Mouse (Mus musculus) neural tube, embryonic 14.5 days (tissue): ENCODE data around the gene Strap. TPM values are rescaled to one million over a fixed set of nuclear protein-coding genes. Genes with fewer than 3 reads are reported as not detected.

Source experiments
- ATAC-seq: fragments of 200-750 bp; cut with Nextera tagmentation; 2 replicates; pipeline ENCODE4 v1.8.0; 2017; ENCODE audit warnings: low read depth, mild to moderate bottlenecking, moderate TSS enrichment, moderate library complexity
- H3K27ac ChIP-seq: fragments of 300-500 bp; sonication (generic); 2 replicates; pipeline ENCODE4 v1.5.1; 2014; ENCODE audit warnings: low read depth, mild to moderate bottlenecking, control low read depth, low read length, moderate library complexity, mixed read lengths
- H3K27me3 ChIP-seq: fragments of 300-500 bp; sonication (generic); 2 replicates; pipeline ENCODE4 v1.6.1; 2014; ENCODE audit warnings: low read length; ENCODE audit not compliant: control insufficient read depth, insufficient read depth
- H3K36me3 ChIP-seq: fragments of 300-500 bp; sonication (generic); 2 replicates; pipeline ENCODE4 v1.6.1; 2014; ENCODE audit warnings: low read length, mixed read lengths; ENCODE audit not compliant: control insufficient read depth, insufficient read depth
- H3K4me1 ChIP-seq: fragments of 300-500 bp; sonication (generic); 2 replicates; pipeline ENCODE4 v1.6.1; 2014; ENCODE audit warnings: low read length; ENCODE audit not compliant: control insufficient read depth, insufficient read depth
- H3K4me2 ChIP-seq: fragments of 300-500 bp; sonication (generic); 2 replicates; pipeline ENCODE4 v1.6.1; 2014; ENCODE audit warnings: mild to moderate bottlenecking, low read depth, low read length, control low read depth
- H3K4me3 ChIP-seq: fragments of 300-500 bp; sonication (generic); 2 replicates; pipeline ENCODE4 v1.5.1; 2014; ENCODE audit warnings: low read depth, low read length, control low read depth, mixed read lengths
- H3K9ac ChIP-seq: fragments of 300-500 bp; sonication (generic); replicated peaks from 2 replicates; pipeline ENCODE4 v1.6.1; 2014; ENCODE audit warnings: low read depth, mild to moderate bottlenecking, control low read depth, low read length, mixed read lengths
- H3K9me3 ChIP-seq: fragments of 300-500 bp; sonication (generic); 2 replicates; pipeline ENCODE4 v1.6.1; 2016; ENCODE audit warnings: low read length; ENCODE audit not compliant: control insufficient read depth
- WGBS: fragments of 180-500 bp; shearing (Covaris S2); extraction: QIAGEN DNeasy Blood & Tissue Kit; methylation state at CpG from one replicate; pipeline ENCODE4 v1.1.7; 2014; 5-methylcytosine and 5-hydroxymethylcytosine counted together
- polyA plus RNA-seq: library from polyadenylated mRNA; unstranded; fragments of >200 nt; fragmentation: Nextera tagmentation; extraction: Ambion mirVana; gene quantifications from 2 replicates; pipeline ENCODE4 v1.2.1, GENCODE M21; 2014

Strap gene
- polyA plus RNA-seq, 1 experiment from 2014 or later: 172 TPM

- no peak overlapping the region for H3K27ac ChIP-seq
- ATAC-seq: peak; percentile 56
- H3K4me2 ChIP-seq: no peak overlapping the region
- H3K4me1 ChIP-seq: no peaks in the 10 kb centered on the region
- H3K9me3 ChIP-seq: no peaks in the 10 kb centered on the region
- no peaks in the 10 kb centered on the region for H3K27me3 ChIP-seq
- WGBS: 81% methylated on average over 5 of the region's 5 CpGs
- peaks cover 61% of the 10 kb centered on the region for H3K36me3 ChIP-seq
- H3K4me3 ChIP-seq: no peak overlapping the region
- no peak overlapping the region for H3K9ac ChIP-seq
Measured at GRCm38 (mm10) chr6:137747174-137747928, 12.5 kb downstream of the Strap start.

GRCm38 (mm10) chr6:137751551-137752274 is 16.8 kb downstream of the Strap start:
- Histone ChIP-seq H3K4me2 (no peak overlapping the region), H3K4me1 (peaks cover 6% of the 10 kb centered on the region; the same call in 1 of the 2 replicates), H3K4me3 (no peak overlapping the region), H3K9ac (no peak overlapping the region), H3K27me3 (no peaks in the 10 kb centered on the region), H3K27ac (no peak overlapping the region), H3K36me3 (peaks cover 38% of the 10 kb centered on the region), H3K9me3 (no peaks in the 10 kb centered on the region)
- WGBS: 88% methylated on average over 10 of the region's 10 CpGs
- ATAC-seq: no peak

GRCm38 (mm10) chr6:137752275-137752655 is 17.4 kb downstream of the Strap start:
- WGBS: 90% methylated on average over 4 of the region's 4 CpGs
- peaks cover 38% of the 10 kb centered on the region for H3K36me3 ChIP-seq
- ATAC-seq: no peak

GRCm38 (mm10) chr6:137754056-137754856 is 19.4 kb downstream of the Strap start, which contains the start of gene Dera:
Gene Dera, plus strand, starts transcription at chr6:137754546.
- peak within 1 kb of the TSS; percentile 76 for H3K4me2 ChIP-seq
- peaks cover 6% of the 10 kb centered on the region; the same call in 1 of the 2 replicates for H3K4me1 ChIP-seq
- WGBS: 11% methylated on average over 26 of the region's 26 CpGs
- peak within 1 kb of the TSS; percentile 43 for H3K4me3 ChIP-seq
- no peaks in the 10 kb centered on the region for H3K9me3 ChIP-seq
- H3K27me3 ChIP-seq: no peaks in the 10 kb centered on the region
- no peak within 1 kb of the TSS for H3K27ac ChIP-seq
- H3K36me3 ChIP-seq: peaks cover 26% of the 10 kb centered on the region
- H3K9ac ChIP-seq: peak within 1 kb of the TSS; percentile 58; the same call in 1 of the 2 replicates
- peak; percentile 82 for ATAC-seq

More at GRCm38 (mm10) chr6:137752275-137752655, 17.4 kb downstream of the Strap start:
- H3K4me2 ChIP-seq: no peak overlapping the region
- no peak overlapping the region for H3K27ac ChIP-seq
- H3K9me3 ChIP-seq: no peaks in the 10 kb centered on the region
- H3K9ac ChIP-seq: no peak overlapping the region
- H3K27me3 ChIP-seq: no peaks in the 10 kb centered on the region
- H3K4me3 ChIP-seq: no peak overlapping the region
- peaks cover 6% of the 10 kb centered on the region; the same call in 1 of the 2 replicates for H3K4me1 ChIP-seq

GRCm38 (mm10) chr6:137754857-137755232 is 20.0 kb downstream of the Strap start:
- Histone ChIP-seq H3K4me3 (peak overlapping the region; percentile 43), H3K4me2 (peak overlapping the region; percentile 76), H3K9ac (peak overlapping the region; percentile 58; the same call in 1 of the 2 replicates), H3K9me3 (no peaks in the 10 kb centered on the region), H3K36me3 (peaks cover 20% of the 10 kb centered on the region), H3K27ac (no peak overlapping the region), H3K4me1 (peaks cover 6% of the 10 kb centered on the region; the same call in 1 of the 2 replicates), H3K27me3 (no peaks in the 10 kb centered on the region)
- ATAC-seq: no peak
- 4% methylated on average over 8 of the region's 8 CpGs for WGBS

- Histone ChIP-seq H3K36me3 (peaks cover 10% of the 10 kb centered on the region; the same call in 1 of the 2 replicates), H3K4me2 (no peak overlapping the region), H3K9ac (no peak overlapping the region), H3K4me3 (no peak overlapping the region), H3K9me3 (no peaks in the 10 kb centered on the region), H3K27ac (no peak overlapping the region), H3K27me3 (no peaks in the 10 kb centered on the region), H3K4me1 (peaks cover 6% of the 10 kb centered on the region; the same call in 1 of the 2 replicates)
- 70% methylated on average over 5 of the region's 5 CpGs for WGBS
- ATAC-seq: no peak
Measured at GRCm38 (mm10) chr6:137756310-137756709, 21.4 kb downstream of the Strap start.

GRCm38 (mm10) chr6:137757891-137758290 is 23.0 kb downstream of the Strap start:
- no peaks in the 10 kb centered on the region for H3K36me3 ChIP-seq
- no peaks in the 10 kb centered on the region for H3K27me3 ChIP-seq
- H3K9ac ChIP-seq: no peak overlapping the region
- ATAC-seq: no peak
- peaks cover 6% of the 10 kb centered on the region; the same call in 1 of the 2 replicates for H3K4me1 ChIP-seq
- WGBS: 90% methylated on average over 1 of the region's 1 CpGs
- no peak overlapping the region for H3K4me3 ChIP-seq
- H3K27ac ChIP-seq: no peak overlapping the region
- H3K9me3 ChIP-seq: no peaks in the 10 kb centered on the region
- H3K4me2 ChIP-seq: no peak overlapping the region

GRCm38 (mm10) chr6:137759681-137760080 is 24.8 kb downstream of the Strap start:
- no peaks in the 10 kb centered on the region for H3K36me3 ChIP-seq
- no peak overlapping the region for H3K4me2 ChIP-seq
- H3K9ac ChIP-seq: no peak overlapping the region
- 35% methylated on average over 8 of the region's 8 CpGs for WGBS
- no peaks in the 10 kb centered on the region for H3K27me3 ChIP-seq
- no peaks in the 10 kb centered on the region for H3K9me3 ChIP-seq
- no peak overlapping the region for H3K27ac ChIP-seq
- peaks cover 3% of the 10 kb centered on the region; the same call in 1 of the 2 replicates for H3K4me1 ChIP-seq
- no peak overlapping the region for H3K4me3 ChIP-seq
- no peak for ATAC-seq
